Mouse (Mus musculus): ENCODE results near the gene Nms. TPM values are rescaled to one million over a fixed set of nuclear protein-coding genes. Genes with fewer than 3 reads are reported as not detected.

The Nms gene
- polyA plus RNA-seq, 1 experiment, result 0.26 TPM

GRCm38 (mm10) chr1:38956457-38956856 lies 17.5 kb downstream of the Nms start:
- no peak for TF ChIP-seq CTCF (IDR thresholded peaks at IDR 0.05; ENCODE audit: borderline replicate concordance, extremely low read depth, insufficient read depth, insufficient read length)
- no peak for TF ChIP-seq POLR2A (IDR thresholded peaks at IDR 0.05; ENCODE audit: borderline replicate concordance, extremely low read depth, insufficient read depth, insufficient read length, poor library complexity, severe bottlenecking)
- no peak for DNase-seq (ENCODE audit: low read depth)

- no peak for DNase-seq (ENCODE audit: low read depth)
- TF ChIP-seq CTCF (IDR thresholded peaks at IDR 0.05; ENCODE audit: borderline replicate concordance, extremely low read depth, insufficient read depth, insufficient read length) (no peak), POLR2A (IDR thresholded peaks at IDR 0.05; ENCODE audit: borderline replicate concordance, extremely low read depth, insufficient read depth, insufficient read length, poor library complexity, severe bottlenecking) (no peak)
These were observed 30.2 kb downstream of the Nms start for GRCm38 (mm10) chr1:38969116-38969515.

GRCm38 (mm10) chr1:38971712-38972111 lies 32.8 kb downstream of the Nms start:
- TF ChIP-seq POLR2A (IDR thresholded peaks at IDR 0.05; ENCODE audit: borderline replicate concordance, extremely low read depth, insufficient read depth, insufficient read length, poor library complexity, severe bottlenecking) (no peak), CTCF (IDR thresholded peaks at IDR 0.05; ENCODE audit: borderline replicate concordance, extremely low read depth, insufficient read depth, insufficient read length) (no peak)
- DNase-seq (ENCODE audit: low read depth), result no peak

- TF ChIP-seq POLR2A (IDR thresholded peaks at IDR 0.05; ENCODE audit: borderline replicate concordance, extremely low read depth, insufficient read depth, insufficient read length, poor library complexity, severe bottlenecking) (no peak), CTCF (IDR thresholded peaks at IDR 0.05; ENCODE audit: borderline replicate concordance, extremely low read depth, insufficient read depth, insufficient read length) (no peak)
- no peak for DNase-seq (ENCODE audit: low read depth)
These were observed 34.1 kb downstream of the Nms start for GRCm38 (mm10) chr1:38972986-38973592.

- TF ChIP-seq CTCF (IDR thresholded peaks at IDR 0.05; ENCODE audit: borderline replicate concordance, extremely low read depth, insufficient read depth, insufficient read length) (no peak), POLR2A (IDR thresholded peaks at IDR 0.05; ENCODE audit: borderline replicate concordance, extremely low read depth, insufficient read depth, insufficient read length, poor library complexity, severe bottlenecking) (no peak)
- DNase-seq (ENCODE audit: low read depth), result no peak
These were observed 41.0 kb downstream of the Nms start for GRCm38 (mm10) chr1:38979953-38980352.

GRCm38 (mm10) chr1:38983870-38984269 lies 44.9 kb downstream of the Nms start:
- no peak for DNase-seq (ENCODE audit: low read depth)
- no peak for TF ChIP-seq CTCF (IDR thresholded peaks at IDR 0.05; ENCODE audit: borderline replicate concordance, extremely low read depth, insufficient read depth, insufficient read length)

GRCm38 (mm10) chr1:38985308-38985707 lies 46.4 kb downstream of the Nms start, which contains the start of gene Pdcl3:
TSS of gene Pdcl3 (plus strand) at chr1:38985608.
- DNase-seq (ENCODE audit: low read depth), result no peak
- TF ChIP-seq POLR2A (IDR thresholded peaks at IDR 0.05; ENCODE audit: borderline replicate concordance, extremely low read depth, insufficient read depth, insufficient read length, poor library complexity, severe bottlenecking), result no peak
- TF ChIP-seq CTCF (IDR thresholded peaks at IDR 0.05; ENCODE audit: borderline replicate concordance, extremely low read depth, insufficient read depth, insufficient read length), result no peak

GRCm38 (mm10) chr1:38987080-38987864 lies 48.3 kb downstream of the Nms start:
- DNase-seq (ENCODE audit: low read depth), result peak; percentile 98
- TF ChIP-seq CTCF (IDR thresholded peaks at IDR 0.05; ENCODE audit: borderline replicate concordance, extremely low read depth, insufficient read depth, insufficient read length), result no peak
- peak; percentile 33; the same call in 1 of the 2 replicates for TF ChIP-seq POLR2A (IDR thresholded peaks at IDR 0.05; ENCODE audit: borderline replicate concordance, extremely low read depth, insufficient read depth, insufficient read length, poor library complexity, severe bottlenecking)

GRCm38 (mm10) chr1:38987865-38988211 lies 48.9 kb downstream of the Nms start:
- DNase-seq (ENCODE audit: low read depth), result no peak
- TF ChIP-seq CTCF (IDR thresholded peaks at IDR 0.05; ENCODE audit: borderline replicate concordance, extremely low read depth, insufficient read depth, insufficient read length) (no peak), POLR2A (IDR thresholded peaks at IDR 0.05; ENCODE audit: borderline replicate concordance, extremely low read depth, insufficient read depth, insufficient read length, poor library complexity, severe bottlenecking) (no peak)

- no peak for DNase-seq (ENCODE audit: low read depth)
- TF ChIP-seq POLR2A (IDR thresholded peaks at IDR 0.05; ENCODE audit: borderline replicate concordance, extremely low read depth, insufficient read depth, insufficient read length, poor library complexity, severe bottlenecking), result no peak
- TF ChIP-seq CTCF (IDR thresholded peaks at IDR 0.05; ENCODE audit: borderline replicate concordance, extremely low read depth, insufficient read depth, insufficient read length), result no peak
These were observed 49.4 kb downstream of the Nms start for GRCm38 (mm10) chr1:38988357-38988756.

- no peak for TF ChIP-seq CTCF (IDR thresholded peaks at IDR 0.05; ENCODE audit: borderline replicate concordance, extremely low read depth, insufficient read depth, insufficient read length)
- peak; percentile 34 for DNase-seq (ENCODE audit: low read depth)
These were observed 53.4 kb downstream of the Nms start for GRCm38 (mm10) chr1:38992365-38992764.

Other genes starting within 250 kb of the Nms start
- 51.9 and 73.3 TPM in 2 replicates for gene Lonrf2, start 102.4 kb upstream of the Nms start, polyA plus RNA-seq (2012; rRNA removed)
- gene Chst10, start 41.0 kb upstream of the Nms start, polyA plus RNA-seq (2012; rRNA removed), result 18.8 and 38.2 TPM in 2 replicates
- 68.0 and 71.8 TPM in 2 replicates for gene Pdcl3, start 46.5 kb downstream of the Nms start, polyA plus RNA-seq (2012; rRNA removed)